Mouse (Mus musculus) MEL (cell line): ENCODE results near the gene Basp1. TPM values are rescaled to one million over a fixed set of nuclear protein-coding genes. Genes with fewer than 3 reads are reported as not detected.

Experiments
- DNase-seq: peaks from one replicate; pipeline ENCODE4 v3.0.0; 2011; ENCODE audit warnings: low read depth, low spot score
- H3K27ac ChIP-seq: 2 replicates; pipeline ENCODE4 v1.5.1; 2012; ENCODE audit warnings: low read depth, mild to moderate bottlenecking, control low read depth, low read length, moderate library complexity; ENCODE audit not compliant: control insufficient read depth
- H3K27me3 ChIP-seq, 2 experiments: fragments of 150-350 bp in 1 of 2; sonication (generic) in 1 of 2; 2 replicates each; pipeline ENCODE4 v1.6.1; 2012; ENCODE audit warnings: low read length in 2 of 2, mild to moderate bottlenecking in 2 of 2, improper control_type of control experiment in 1 of 2, moderate library complexity in 1 of 2; ENCODE audit not compliant: insufficient read depth in 2 of 2, control insufficient read depth in 1 of 2
- H3K36me3 ChIP-seq, 2 experiments: 2 replicates each; pipeline ENCODE4 v1.6.1; 2012 to 2014; ENCODE audit warnings: low read length in 2 of 2, improper control_type of control experiment in 1 of 2, inconsistent platforms in 1 of 2, mild to moderate bottlenecking in 1 of 2; ENCODE audit not compliant: insufficient read depth in 2 of 2, control insufficient read depth in 1 of 2
- H3K4me1 ChIP-seq, 2 experiments: fragments of 150-350 bp in 1 of 2; sonication (generic) in 1 of 2; 2 replicates each; pipeline ENCODE4 v1.6.1; 2012; ENCODE audit warnings: low read length in 2 of 2, improper control_type of control experiment in 1 of 2, mild to moderate bottlenecking in 1 of 2; ENCODE audit not compliant: insufficient read depth in 2 of 2, control insufficient read depth in 1 of 2
- H3K4me3 ChIP-seq, 2 experiments: fragments of 150-350 bp in 1 of 2; sonication (generic) in 1 of 2; 2 replicates each; pipeline ENCODE4 v1.5.1; 2012; ENCODE audit warnings: low read depth in 2 of 2, low read length in 2 of 2, mild to moderate bottlenecking in 2 of 2, moderate library complexity in 2 of 2, control low read depth in 1 of 2, improper control_type of control experiment in 1 of 2; ENCODE audit not compliant: control insufficient read depth in 1 of 2, insufficient read depth in 1 of 2
- H3K79me2 ChIP-seq: 2 replicates; pipeline ENCODE4 v1.6.1; 2012; ENCODE audit warnings: mild to moderate bottlenecking, low read length, moderate library complexity; ENCODE audit not compliant: control insufficient read depth, poor library complexity, insufficient read depth
- H3K9ac ChIP-seq: 2 replicates; pipeline ENCODE4 v1.6.1; 2012; ENCODE audit warnings: low read depth, mild to moderate bottlenecking, control low read depth, low read length, moderate library complexity; ENCODE audit not compliant: control insufficient read depth, poor library complexity, severe bottlenecking
- H3K9me3 ChIP-seq: fragments of 150-350 bp; sonication (generic); replicated peaks from 2 replicates; pipeline ENCODE4 v1.6.1; 2012; ENCODE audit warnings: mild to moderate bottlenecking, low read length, improper control_type of control experiment, moderate library complexity; ENCODE audit not compliant: insufficient read depth
- BHLHE40 ChIP-seq: IDR thresholded peaks from 2 replicates; pipeline ENCODE4 v1.6.1; 2012; ENCODE audit warnings: low read depth, mild to moderate bottlenecking, inconsistent platforms, low read length, improper control_type of control experiment, borderline replicate concordance
- CHD1 ChIP-seq: IDR thresholded peaks from 2 replicates; pipeline ENCODE4 v1.6.1; 2012; ENCODE audit warnings: low read depth, mild to moderate bottlenecking, inconsistent platforms, low read length, improper control_type of control experiment
- CHD2 ChIP-seq: IDR thresholded peaks from 2 replicates; pipeline ENCODE4 v1.6.1; 2011; ENCODE audit warnings: low read length, improper control_type of control experiment
- CTCF ChIP-seq, 3 experiments: IDR thresholded peaks in 2 of 3; conservative IDR thresholded peaks in 1 of 3; 2 replicates each; pipeline ENCODE4 v1.5.1; 2011 to 2012; ENCODE audit warnings: low read length in 3 of 3, low read depth in 2 of 3, mild to moderate bottlenecking in 2 of 3, improper control_type of control experiment in 1 of 3, inconsistent platforms in 1 of 3, mixed read lengths in 1 of 3, moderate library complexity in 1 of 3; ENCODE audit not compliant: control insufficient read depth in 1 of 3, insufficient read depth in 1 of 3, poor library complexity in 1 of 3, severe bottlenecking in 1 of 3
- ELF1 ChIP-seq: IDR thresholded peaks from 2 replicates; pipeline ENCODE4 v1.6.1; 2014; ENCODE audit warnings: low read depth, mild to moderate bottlenecking, inconsistent platforms, low read length, improper control_type of control experiment, moderate library complexity
- ETS1 ChIP-seq: IDR thresholded peaks from 2 replicates; pipeline ENCODE4 v1.6.1; 2012; ENCODE audit warnings: low read depth, mild to moderate bottlenecking, inconsistent platforms, low read length, improper control_type of control experiment, moderate library complexity
- GATA1 ChIP-seq: IDR thresholded peaks from 2 replicates; pipeline ENCODE4 v1.6.1; 2011; ENCODE audit warnings: low read depth, low read length, improper control_type of control experiment
- HCFC1 ChIP-seq: IDR thresholded peaks from 2 replicates; pipeline ENCODE4 v1.6.1; 2012; ENCODE audit warnings: low read depth, mild to moderate bottlenecking, inconsistent platforms, low read length, improper control_type of control experiment, moderate library complexity
- JUND ChIP-seq: IDR thresholded peaks from 2 replicates; pipeline ENCODE4 v1.6.1; 2011; ENCODE audit warnings: low read depth, mild to moderate bottlenecking, improper control_type of control experiment, low read length
- KAT2A ChIP-seq: conservative IDR thresholded peaks from 2 replicates; pipeline ENCODE4 v1.6.1; 2012; ENCODE audit warnings: low read depth, low read length, improper control_type of control experiment, inconsistent platforms
- MAFK ChIP-seq: IDR thresholded peaks from 2 replicates; pipeline ENCODE4 v1.6.1; 2011; ENCODE audit warnings: low read depth, mild to moderate bottlenecking, low read length, improper control_type of control experiment, borderline replicate concordance
- MAX ChIP-seq: IDR thresholded peaks from 2 replicates; pipeline ENCODE4 v1.6.1; 2011; ENCODE audit warnings: low read length, improper control_type of control experiment
- MAZ ChIP-seq: IDR thresholded peaks from 2 replicates; pipeline ENCODE4 v1.6.1; 2012; ENCODE audit warnings: low read depth, mild to moderate bottlenecking, inconsistent platforms, low read length, improper control_type of control experiment
- MYB ChIP-seq: IDR thresholded peaks from 2 replicates; pipeline ENCODE4 v1.6.1; 2011; ENCODE audit warnings: mild to moderate bottlenecking, low read depth, low read length, improper control_type of control experiment
- MYC ChIP-seq: IDR thresholded peaks from 2 replicates; pipeline ENCODE4 v1.6.1; 2011; ENCODE audit warnings: low read depth, mild to moderate bottlenecking, low read length, improper control_type of control experiment, moderate library complexity
- NELFE ChIP-seq: IDR thresholded peaks from 2 replicates; pipeline ENCODE4 v1.6.1; 2011; ENCODE audit warnings: low read depth, low read length, improper control_type of control experiment
- NRF1 ChIP-seq: IDR thresholded peaks from 2 replicates; pipeline ENCODE4 v1.6.1; 2014; ENCODE audit warnings: low read depth, mild to moderate bottlenecking, inconsistent platforms, low read length, improper control_type of control experiment, moderate library complexity; ENCODE audit not compliant: poor library complexity, insufficient read depth, severe bottlenecking
- POLR2A ChIP-seq, 2 experiments: IDR thresholded peaks; 2 replicates each; pipeline ENCODE4 v1.6.1; 2011 to 2012; ENCODE audit warnings: low read length in 2 of 2, mild to moderate bottlenecking in 2 of 2, control low read depth in 1 of 2, improper control_type of control experiment in 1 of 2, low read depth in 1 of 2, moderate library complexity in 1 of 2; ENCODE audit not compliant: control insufficient read depth in 1 of 2, insufficient read depth in 1 of 2, poor library complexity in 1 of 2
- POLR2AphosphoS2 ChIP-seq: IDR thresholded peaks from 2 replicates; pipeline ENCODE4 v1.6.1; 2011; ENCODE audit warnings: low read length, improper control_type of control experiment
- POLR2AphosphoS5 ChIP-seq: IDR thresholded peaks from 2 replicates; pipeline ENCODE4 v1.6.1; 2012; ENCODE audit warnings: low read depth, borderline replicate concordance, mild to moderate bottlenecking, inconsistent platforms, low read length, moderate library complexity, mixed read lengths
- RAD21 ChIP-seq: IDR thresholded peaks from 2 replicates; pipeline ENCODE4 v1.6.1; 2011; ENCODE audit warnings: mild to moderate bottlenecking, low read depth, low read length, improper control_type of control experiment
- SIN3A ChIP-seq: IDR thresholded peaks from 2 replicates; pipeline ENCODE4 v1.6.1; 2012; ENCODE audit warnings: low read length, improper control_type of control experiment, inconsistent platforms
- TAL1 ChIP-seq: IDR thresholded peaks from 2 replicates; pipeline ENCODE4 v1.6.1; 2012; ENCODE audit warnings: mild to moderate bottlenecking, inconsistent platforms, low read length, moderate library complexity, mixed read lengths
- USF1 ChIP-seq: IDR thresholded peaks from 2 replicates; pipeline ENCODE4 v1.6.1; 2014; ENCODE audit warnings: low read depth, mild to moderate bottlenecking, inconsistent platforms, low read length, improper control_type of control experiment, moderate library complexity
- USF2 ChIP-seq, 2 experiments: IDR thresholded peaks; 2 replicates each; pipeline ENCODE4 v1.6.1; 2011 to 2012; ENCODE audit warnings: improper control_type of control experiment in 2 of 2, low read length in 2 of 2, borderline replicate concordance in 1 of 2, inconsistent platforms in 1 of 2, low read depth in 1 of 2, mild to moderate bottlenecking in 1 of 2; ENCODE audit not compliant: insufficient read depth in 1 of 2
- ZC3H11A ChIP-seq: IDR thresholded peaks from 2 replicates; pipeline ENCODE4 v1.6.1; 2012; ENCODE audit warnings: low read depth, mild to moderate bottlenecking, inconsistent platforms, low read length, improper control_type of control experiment
- ZNF384 ChIP-seq: IDR thresholded peaks from 2 replicates; pipeline ENCODE4 v1.6.1; 2012; ENCODE audit warnings: low read depth, mild to moderate bottlenecking, inconsistent platforms, low read length, improper control_type of control experiment
- polyA plus RNA-seq, 2 experiments: library from polyadenylated mRNA; stranded (reverse) in 1 of 2; unstranded in 1 of 2; fragments of >175 nt in 1 of 2; fragments of >200 nt in 1 of 2; gene quantifications; 2 replicates each; pipeline versions ENCODE4 v1.2.1 to v1.2.4; 2012; ENCODE audit warnings: low replicate concordance in 2 of 2, low read depth in 1 of 2; ENCODE audit not compliant: insufficient read length in 2 of 2, insufficient read depth in 1 of 2, missing spikeins in 1 of 2
- total RNA-seq: library from RNA; depleted of rRNA; stranded (reverse); fragments of 300-350 nt; gene quantifications from 2 replicates; pipeline ENCODE4 v1.2.3, GENCODE M21; 2012

The Basp1 gene
- total and polyA plus RNA-seq, 3 experiments, result 0.12 TPM; not detected in 2

DNA sequence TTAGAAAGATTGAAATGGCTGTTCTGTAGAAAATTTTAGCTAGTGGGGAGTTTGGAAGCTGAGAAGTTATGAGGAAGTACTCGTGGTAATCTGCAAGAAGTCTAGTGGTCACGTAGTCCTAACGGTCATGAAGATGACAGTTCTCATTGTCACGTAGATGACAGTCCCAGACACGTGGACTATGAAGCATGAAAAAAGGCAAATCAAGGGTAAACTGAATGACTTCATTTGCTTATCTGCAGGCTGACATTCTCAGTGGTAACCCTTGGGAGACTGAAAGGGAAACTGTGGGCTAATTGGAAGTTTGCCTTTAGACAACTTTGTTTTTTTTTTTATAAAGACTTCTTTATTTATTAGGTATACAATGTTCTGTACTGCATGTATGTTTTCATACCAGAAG lies 58.2 kb downstream of the Basp1 start (continued):
- no peak for TF ChIP-seq JUND
- no peak for TF ChIP-seq CTCF (IDR thresholded peaks at IDR 0.05 in 2 of 3, conservative IDR thresholded peaks at IDR 0.05 in 1 of 3; ENCODE audit: control insufficient read depth in 1 of 3, insufficient read depth in 1 of 3, low read depth in 2 of 3, low read length in 3 of 3, poor library complexity in 1 of 3, severe bottlenecking in 1 of 3)
- TF ChIP-seq TAL1, result no peak
- TF ChIP-seq POLR2A (IDR thresholded peaks at IDR 0.05; ENCODE audit: control insufficient read depth in 1 of 2, insufficient read depth in 1 of 2, low read depth in 1 of 2, low read length in 2 of 2, poor library complexity in 1 of 2), result no peak
- no peak for TF ChIP-seq NRF1
- no peak for TF ChIP-seq MYB
- TF ChIP-seq SIN3A, result peak; percentile 72
- TF ChIP-seq NELFE, result no peak
- TF ChIP-seq USF1, result peak; percentile 39; the same call in 1 of the 2 replicates

DNA sequence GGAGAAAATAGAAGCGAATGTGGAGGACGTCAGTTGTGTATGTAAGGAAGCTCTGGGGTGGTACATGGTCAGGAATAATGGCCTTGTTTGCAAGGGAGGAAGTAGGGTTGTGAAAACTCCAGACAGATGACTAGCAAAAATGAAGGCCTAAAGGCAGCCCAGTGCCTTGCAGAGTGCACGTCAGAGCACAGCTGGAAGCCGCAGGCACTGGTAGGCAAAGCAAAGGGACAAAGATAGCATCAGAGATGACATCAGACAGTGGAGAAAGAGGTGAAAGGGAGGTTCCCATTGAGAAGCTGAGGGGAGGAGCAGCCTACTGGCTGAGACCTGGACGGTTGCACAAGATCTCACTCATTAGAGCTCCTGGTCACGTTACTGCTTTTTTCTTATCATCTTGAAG lies 58.8 kb downstream of the Basp1 start:
- H3K4me1 ChIP-seq, result peaks cover 0 to 3% of the 10 kb centered on the region in 2 experiments; a peak in 2 of 4 replicates
- H3K36me3 ChIP-seq, result no peaks in the 10 kb centered on the region
- no peaks in the 10 kb centered on the region for H3K27me3 ChIP-seq
- H3K4me3 ChIP-seq, result no peak overlapping the region
- no peaks in the 10 kb centered on the region for H3K9me3 ChIP-seq
- H3K79me2 ChIP-seq, result no peaks in the 10 kb centered on the region
- no peak for TF ChIP-seq GATA1
- no peak for TF ChIP-seq ZNF384
- no peak for TF ChIP-seq TAL1
- no peak for TF ChIP-seq HCFC1
- no peak for TF ChIP-seq POLR2AphosphoS2
- TF ChIP-seq MAX, result no peak
- TF ChIP-seq POLR2A (IDR thresholded peaks at IDR 0.05; ENCODE audit: control insufficient read depth in 1 of 2, insufficient read depth in 1 of 2, low read depth in 1 of 2, low read length in 2 of 2, poor library complexity in 1 of 2), result no peak
- TF ChIP-seq MYC, result no peak
- no peak for TF ChIP-seq ZC3H11A
- peak; percentile 35; the same call in 1 of the 2 replicates for TF ChIP-seq BHLHE40
- peak; percentile 71 for TF ChIP-seq ETS1
- TF ChIP-seq CHD2, result no peak
- peak; percentile 53 for TF ChIP-seq USF1
- DNase-seq, result no peak
- peak overlapping the region; percentile 24; the same call in 1 of the 2 replicates for H3K27ac ChIP-seq
- H3K9ac ChIP-seq, result no peak overlapping the region

DNA sequence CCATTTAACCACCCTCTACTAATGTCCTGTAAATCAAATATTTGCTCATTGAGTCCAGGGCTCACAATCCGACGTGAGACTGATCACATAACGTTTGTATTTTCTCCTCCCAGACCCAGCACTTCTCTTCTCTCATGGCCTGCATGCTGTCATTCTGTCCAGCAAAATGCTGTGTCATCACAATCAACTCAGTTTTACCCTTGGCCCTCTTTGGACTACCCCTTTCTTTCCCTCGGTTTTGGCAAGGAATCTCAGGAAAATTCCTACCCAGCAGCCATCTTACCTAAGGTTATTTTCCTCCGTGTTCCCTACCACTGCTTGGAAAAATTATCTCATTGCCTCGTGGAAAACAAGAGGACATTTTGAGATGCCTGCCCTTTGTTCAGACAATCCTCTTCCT lies 60.1 kb downstream of the Basp1 start:
- no peaks in the 10 kb centered on the region for H3K9me3 ChIP-seq
- DNase-seq, result no peak
- no peak overlapping the region for H3K27ac ChIP-seq
- no peak overlapping the region for H3K9ac ChIP-seq
- H3K4me3 ChIP-seq, result no peak overlapping the region
- H3K4me1 ChIP-seq, result peaks cover 0 to 3% of the 10 kb centered on the region in 2 experiments; a peak in 2 of 4 replicates
- TF ChIP-seq CTCF (IDR thresholded peaks at IDR 0.05 in 2 of 3, conservative IDR thresholded peaks at IDR 0.05 in 1 of 3; ENCODE audit: control insufficient read depth in 1 of 3, insufficient read depth in 1 of 3, low read depth in 2 of 3, low read length in 3 of 3, poor library complexity in 1 of 3, severe bottlenecking in 1 of 3), result no peak
- TF ChIP-seq MAFK, result no peak
- no peak for TF ChIP-seq GATA1
- no peak for TF ChIP-seq RAD21
- TF ChIP-seq MAZ, result no peak
- TF ChIP-seq USF1, result no peak
- TF ChIP-seq USF2 (IDR thresholded peaks at IDR 0.05; ENCODE audit: borderline replicate concordance in 1 of 2, insufficient read depth in 1 of 2, low read depth in 1 of 2, low read length in 2 of 2), result no peak
- TF ChIP-seq NRF1, result no peak
- TF ChIP-seq POLR2AphosphoS5, result no peak
- TF ChIP-seq KAT2A, result no peak
- no peak for TF ChIP-seq MYB
- TF ChIP-seq ELF1, result no peak
- TF ChIP-seq POLR2A (IDR thresholded peaks at IDR 0.05; ENCODE audit: control insufficient read depth in 1 of 2, insufficient read depth in 1 of 2, low read depth in 1 of 2, low read length in 2 of 2, poor library complexity in 1 of 2), result no peak
- TF ChIP-seq CHD1, result no peak
- H3K27me3 ChIP-seq, result no peaks in the 10 kb centered on the region
- H3K79me2 ChIP-seq, result no peaks in the 10 kb centered on the region
- H3K36me3 ChIP-seq, result no peaks in the 10 kb centered on the region
